Mouse (Mus musculus) CH12.LX (cell line): Measurements from ENCODE around the gene Dleu7. TPM values are rescaled to one million over a fixed set of nuclear protein-coding genes. Genes with fewer than 3 reads are reported as not detected.
A peak's percentile ranks its signal among the peaks of the same experiment; 100 is the strongest.

ENCODE experiments used
- DNase-seq: peaks from one replicate; pipeline ENCODE4 v3.0.0-alpha.2; 2013; ENCODE audit errors: extremely low read depth
- H3K27ac ChIP-seq: 2 replicates; pipeline ENCODE4 v1.5.1; 2012; ENCODE audit warnings: low read depth, mild to moderate bottlenecking, control low read depth, moderate library complexity; ENCODE audit not compliant: insufficient read depth
- H3K27me3 ChIP-seq: replicated peaks from 2 replicates; pipeline ENCODE3; 2012; ENCODE audit warnings: inconsistent platforms
- H3K36me3 ChIP-seq, 2 experiments: replicated peaks in 1 of 2; 2 replicates each; pipeline versions ENCODE3 to v1.6.1; 2012; ENCODE audit warnings: inconsistent platforms in 1 of 2, low read length in 1 of 2, mild to moderate bottlenecking in 1 of 2, mixed read lengths in 1 of 2, moderate library complexity in 1 of 2; ENCODE audit not compliant: control insufficient read depth in 1 of 2, insufficient read depth in 1 of 2
- H3K4me1 ChIP-seq, 2 experiments: 2 replicates each; pipeline ENCODE4 v1.6.1; 2012; ENCODE audit warnings: inconsistent platforms in 1 of 2, moderate library complexity in 1 of 2; ENCODE audit not compliant: insufficient read depth in 2 of 2, control insufficient read depth in 1 of 2
- H3K4me2 ChIP-seq: 2 replicates; pipeline ENCODE4 v1.6.1; 2012; ENCODE audit warnings: low read depth, mild to moderate bottlenecking, control low read depth; ENCODE audit not compliant: poor library complexity, insufficient read depth, severe bottlenecking
- H3K4me3 ChIP-seq, 3 experiments: fragments of 150-350 bp in 1 of 3; sonication (generic) in 1 of 3; replicated peaks in 1 of 3; 2 replicates each; pipeline versions ENCODE3 to v1.5.1; 2011 to 2012; ENCODE audit warnings: low read depth in 2 of 3, low read length in 2 of 3, mild to moderate bottlenecking in 2 of 3, moderate library complexity in 2 of 3, control low read depth in 1 of 3, improper control_type of control experiment in 1 of 3, inconsistent platforms in 1 of 3, mixed read lengths in 1 of 3; ENCODE audit not compliant: poor library complexity in 1 of 3
- H3K79me2 ChIP-seq: replicated peaks from 2 replicates; pipeline ENCODE4 v1.6.1; 2012; ENCODE audit warnings: mild to moderate bottlenecking, moderate library complexity; ENCODE audit not compliant: control insufficient read depth, poor library complexity, insufficient read depth, severe bottlenecking; ENCODE audit errors: extremely low read depth
- H3K9ac ChIP-seq: 2 replicates; pipeline ENCODE4 v1.6.1; 2012; ENCODE audit warnings: low read depth, mild to moderate bottlenecking, control low read depth, moderate library complexity; ENCODE audit not compliant: insufficient read depth
- H3K9me3 ChIP-seq: replicated peaks from 2 replicates; pipeline ENCODE3; 2012; ENCODE audit warnings: low read length, inconsistent platforms, mixed read lengths
- CHD1 ChIP-seq: IDR thresholded peaks from 2 replicates; pipeline ENCODE4 v1.6.1; 2012; ENCODE audit warnings: low read depth, low read length, improper control_type of control experiment, inconsistent platforms
- CHD2 ChIP-seq: IDR thresholded peaks from 2 replicates; pipeline ENCODE4 v1.6.1; 2011; ENCODE audit warnings: low read length, improper control_type of control experiment
- CTCF ChIP-seq, 2 experiments: IDR thresholded peaks in 1 of 2; conservative IDR thresholded peaks in 1 of 2; 2 replicates each; pipeline ENCODE4 v1.5.1; 2011 to 2012; ENCODE audit warnings: low read depth in 2 of 2, low read length in 2 of 2, improper control_type of control experiment in 1 of 2, inconsistent platforms in 1 of 2, mild to moderate bottlenecking in 1 of 2, moderate library complexity in 1 of 2
- ELF1 ChIP-seq: IDR thresholded peaks from 2 replicates; pipeline ENCODE4 v1.6.1; 2014; ENCODE audit warnings: low read depth, mild to moderate bottlenecking, inconsistent platforms, low read length, improper control_type of control experiment
- ETS1 ChIP-seq: conservative IDR thresholded peaks from 2 replicates; pipeline ENCODE4 v1.6.1; 2012; ENCODE audit warnings: low read depth, mild to moderate bottlenecking, inconsistent platforms, low read length, improper control_type of control experiment, moderate library complexity
- GABPA ChIP-seq: IDR thresholded peaks from 2 replicates; pipeline ENCODE4 v1.6.1; 2012; ENCODE audit warnings: low read depth, low read length, improper control_type of control experiment, inconsistent platforms; ENCODE audit not compliant: insufficient replicate concordance
- HCFC1 ChIP-seq: IDR thresholded peaks from 2 replicates; pipeline ENCODE4 v1.6.1; 2012; ENCODE audit warnings: low read depth, mild to moderate bottlenecking, inconsistent platforms, low read length, improper control_type of control experiment
- IRF4 ChIP-seq: IDR thresholded peaks from 2 replicates; pipeline ENCODE4 v1.6.1; 2014; ENCODE audit warnings: low read depth, mild to moderate bottlenecking, inconsistent platforms, low read length, improper control_type of control experiment
- JUN ChIP-seq: IDR thresholded peaks from 2 replicates; pipeline ENCODE4 v1.6.1; 2011; ENCODE audit warnings: low read depth, mild to moderate bottlenecking, low read length, improper control_type of control experiment, moderate library complexity; ENCODE audit not compliant: insufficient read depth
- KAT2A ChIP-seq: IDR thresholded peaks from 2 replicates; pipeline ENCODE4 v1.6.1; 2012; ENCODE audit warnings: low read length, improper control_type of control experiment, inconsistent platforms; ENCODE audit not compliant: insufficient replicate concordance
- MAX ChIP-seq: IDR thresholded peaks from 2 replicates; pipeline ENCODE4 v1.6.1; 2011; ENCODE audit warnings: low read length, improper control_type of control experiment
- MEF2A ChIP-seq: IDR thresholded peaks from 2 replicates; pipeline ENCODE4 v1.6.1; 2014; ENCODE audit warnings: low read depth, mild to moderate bottlenecking, inconsistent platforms, low read length, improper control_type of control experiment, borderline replicate concordance
- MYC ChIP-seq: IDR thresholded peaks from 2 replicates; pipeline ENCODE4 v1.6.1; 2011; ENCODE audit warnings: low read depth, mild to moderate bottlenecking, improper control_type of control experiment, low read length
- NRF1 ChIP-seq: IDR thresholded peaks from 2 replicates; pipeline ENCODE4 v1.6.1; 2014; ENCODE audit warnings: low read depth, mild to moderate bottlenecking, inconsistent platforms, low read length, improper control_type of control experiment, moderate library complexity
- PAX5 ChIP-seq: IDR thresholded peaks from 2 replicates; pipeline ENCODE4 v1.6.1; 2012; ENCODE audit warnings: low read length, inconsistent platforms, mixed read lengths
- POLR2A ChIP-seq: IDR thresholded peaks from 2 replicates; pipeline ENCODE4 v1.6.1; 2011; ENCODE audit warnings: low read depth, mild to moderate bottlenecking, improper control_type of control experiment, low read length
- POLR2AphosphoS2 ChIP-seq: IDR thresholded peaks from 2 replicates; pipeline ENCODE4 v1.6.1; 2011; ENCODE audit warnings: low read depth, low read length, improper control_type of control experiment
- TBP ChIP-seq: conservative IDR thresholded peaks from 2 replicates; pipeline ENCODE4 v1.6.1; 2011; ENCODE audit warnings: low read depth, low read length, improper control_type of control experiment
- TCF12 ChIP-seq: IDR thresholded peaks from 2 replicates; pipeline ENCODE4 v1.6.1; 2014; ENCODE audit warnings: low read depth, mild to moderate bottlenecking, inconsistent platforms, low read length, improper control_type of control experiment
- UBTF ChIP-seq: IDR thresholded peaks from 2 replicates; pipeline ENCODE4 v1.6.1; 2012; ENCODE audit warnings: low read depth, mild to moderate bottlenecking, inconsistent platforms, low read length, improper control_type of control experiment, moderate library complexity
- USF1 ChIP-seq: IDR thresholded peaks from 2 replicates; pipeline ENCODE4 v1.6.1; 2014; ENCODE audit warnings: low read depth, mild to moderate bottlenecking, inconsistent platforms, low read length, improper control_type of control experiment
- ZKSCAN1 ChIP-seq: IDR thresholded peaks from 2 replicates; pipeline ENCODE4 v1.6.1; 2012; ENCODE audit warnings: low read depth, inconsistent platforms, low read length, improper control_type of control experiment, borderline replicate concordance
- ZMIZ1 ChIP-seq: IDR thresholded peaks from 2 replicates; pipeline ENCODE4 v1.6.1; 2012; ENCODE audit warnings: low read depth, mild to moderate bottlenecking, inconsistent platforms, low read length, improper control_type of control experiment
- ZNF384 ChIP-seq: IDR thresholded peaks from 2 replicates; pipeline ENCODE4 v1.6.1; 2012; ENCODE audit warnings: low read depth, low read length, improper control_type of control experiment, inconsistent platforms
- dilution Hi-C: fragments of 300-500 bp; cut with MboI; formaldehyde crosslinking; loops from 2 replicates; pipeline ENCODE4 v1.14.3; 2020; ENCODE audit warnings: low sequenced_read_pairs; ENCODE audit not compliant: extremely low pct_unique_long_range_greater_than_20kb, extremely low pct_ligation_motif_present
- in situ Hi-C: fragments of 300-500 bp; cut with MboI; formaldehyde crosslinking; loops from 3 replicates; pipeline ENCODE4 v1.14.3; 2019; ENCODE audit warnings: low sequenced_read_pairs, low pct_ligation_motif_present, low pct_unique_long_range_greater_than_20kb, mixed read lengths
- polyA plus RNA-seq: library from polyadenylated mRNA; unstranded; fragments of >175 nt; gene quantifications from 2 replicates; pipeline ENCODE4 v1.2.1, GENCODE M21; 2012; ENCODE audit warnings: low read depth; ENCODE audit not compliant: insufficient read length
- total RNA-seq, 2 experiments: library from RNA; depleted of rRNA; stranded (reverse); fragments of 300-350 nt in 1 of 2; fragments of >200 nt in 1 of 2; gene quantifications; 2 replicates each; pipeline ENCODE4 v1.2.3; 2012 to 2014

Gene Dleu7
- total and polyA plus RNA-seq, 3 experiments: not detected

GRCm38 (mm10) chr14:62249251-62249650, 43.6 kb downstream of the Dleu7 start:
- Histone ChIP-seq H3K4me2 (no peak overlapping the region), H3K9me3 (no peaks in the 10 kb centered on the region), H3K27ac (no peak overlapping the region), H3K4me3 (no peak overlapping the region), H3K9ac (no peak overlapping the region), H3K4me1 (peaks cover 4 to 38% of the 10 kb centered on the region in 2 experiments), H3K79me2 (no peaks in the 10 kb centered on the region), H3K36me3 (no peaks in the 10 kb centered on the region), H3K27me3 (no peaks in the 10 kb centered on the region)
- no peak for DNase-seq
- dilution Hi-C loops: no loop called here
- TF ChIP-seq GABPA: no peak
- no peak for TF ChIP-seq KAT2A
- no peak for TF ChIP-seq ZKSCAN1
- TF ChIP-seq CHD2: no peak
- no peak for TF ChIP-seq MEF2A
- TF ChIP-seq PAX5: no peak
- TF ChIP-seq NRF1: no peak
- no peak for TF ChIP-seq UBTF
- TF ChIP-seq POLR2AphosphoS2: no peak
- no peak for TF ChIP-seq MYC
- TF ChIP-seq, all 38 proteins: peak for 0
- in situ Hi-C loops: loop anchor here (25.0 kb wide), 1 partner anchor 687 kb away; the partner anchor contains the start of gene Spryd7

DNA sequence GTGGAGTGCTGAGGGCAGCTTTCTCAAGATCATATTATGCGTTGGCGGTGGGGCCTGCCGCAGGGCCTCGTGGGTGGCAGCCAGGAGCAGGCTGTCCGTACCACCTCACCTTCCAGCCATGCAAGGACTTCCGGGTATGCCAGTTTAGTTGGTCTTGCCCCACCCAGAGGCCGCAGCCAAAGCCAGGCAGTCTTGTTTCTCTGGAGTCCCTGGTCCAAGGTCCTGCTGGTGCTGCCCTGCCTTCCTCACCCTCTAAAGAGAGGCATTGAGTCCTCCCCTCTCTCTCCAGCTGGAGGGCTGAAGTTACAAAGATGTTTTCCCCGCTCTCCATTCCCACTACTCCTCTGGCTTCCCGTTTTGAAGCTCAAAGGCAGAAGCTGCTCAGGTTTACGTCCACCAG, 44.1 kb downstream of the Dleu7 start:
- Histone ChIP-seq H3K36me3 (no peaks in the 10 kb centered on the region), H3K4me1 (peaks cover 4 to 38% of the 10 kb centered on the region in 2 experiments), H3K27me3 (no peaks in the 10 kb centered on the region), H3K4me2 (peak overlapping the region; percentile 4; the same call in 1 of the 2 replicates), H3K4me3 (no peak overlapping the region), H3K9ac (no peak overlapping the region), H3K9me3 (no peaks in the 10 kb centered on the region), H3K79me2 (no peaks in the 10 kb centered on the region), H3K27ac (no peak overlapping the region)
- no peak for DNase-seq
- in situ Hi-C loops: loop anchor here (25.0 kb wide), 1 partner anchor 686 kb away; the partner anchor contains the start of gene Spryd7
- peak; percentile 49 for TF ChIP-seq ELF1
- TF ChIP-seq JUN: no peak
- no peak for TF ChIP-seq POLR2AphosphoS2
- dilution Hi-C loops: no loop called here

- no peak for DNase-seq
- H3K79me2 ChIP-seq: no peaks in the 10 kb centered on the region
- no peak overlapping the region for H3K4me3 ChIP-seq
- no peaks in the 10 kb centered on the region for H3K27me3 ChIP-seq
- no peaks in the 10 kb centered on the region for H3K9me3 ChIP-seq
- no peak overlapping the region for H3K27ac ChIP-seq
- no peak for TF ChIP-seq MYC
- no peak for TF ChIP-seq CTCF (conservative IDR thresholded peaks at IDR 0.05 in 1 of 2, IDR thresholded peaks at IDR 0.05 in 1 of 2; ENCODE audit: low read depth in 2 of 2, low read length in 2 of 2)
- no peak for TF ChIP-seq JUN
- TF ChIP-seq HCFC1: no peak
- TF ChIP-seq MEF2A: no peak
- no peak for TF ChIP-seq PAX5
- no peak for TF ChIP-seq IRF4
- no peak for TF ChIP-seq USF1
- no peak for TF ChIP-seq POLR2AphosphoS2
- TF ChIP-seq ZNF384: no peak
- TF ChIP-seq POLR2A: no peak
- no peak for TF ChIP-seq ZMIZ1
- TF ChIP-seq TBP: no peak
- no peak for TF ChIP-seq CHD1
- TF ChIP-seq MAX: no peak
- TF ChIP-seq TCF12: no peak
- no peak for TF ChIP-seq CHD2
- TF ChIP-seq ETS1: no peak
- TF ChIP-seq GABPA: no peak
- no peak overlapping the region for H3K4me2 ChIP-seq
- in situ Hi-C loops (loop anchor here (25.0 kb wide), 1 partner anchor 686 kb away; the partner anchor contains the start of gene Spryd7), dilution Hi-C loops (no loop called here)
- H3K9ac ChIP-seq: no peak overlapping the region
- no peaks in the 10 kb centered on the region for H3K36me3 ChIP-seq
- peaks cover 4 to 38% of the 10 kb centered on the region in 2 experiments for H3K4me1 ChIP-seq
Measured at GRCm38 (mm10) chr14:62248345-62248744, 44.5 kb downstream of the Dleu7 start.
